Mouse (Mus musculus) lung, adult 2 months (tissue): ENCODE data around the gene Sema4d.

Source experiments
- CTCF ChIP-seq: fragments of 200-500 bp; IDR thresholded peaks from 2 replicates; pipeline ENCODE4 v1.5.1; 2011; ENCODE audit warnings: mild to moderate bottlenecking, low read length, control low read depth; ENCODE audit not compliant: insufficient read depth
- POLR2A ChIP-seq: fragments of 200-500 bp; IDR thresholded peaks from 2 replicates; pipeline ENCODE4 v1.6.1; 2011; ENCODE audit warnings: low read depth, mild to moderate bottlenecking, control low read depth, low read length, borderline replicate concordance; ENCODE audit errors: extremely low read depth

- no peak for TF ChIP-seq CTCF
- no peak for TF ChIP-seq POLR2A
Measured at GRCm38 (mm10) chr13:51738531-51739117, 54.9 kb downstream of the Sema4d start.
